Comparison of ENCODE assay signal across 14 mouse cellular contexts in the genomic region with DNA sequence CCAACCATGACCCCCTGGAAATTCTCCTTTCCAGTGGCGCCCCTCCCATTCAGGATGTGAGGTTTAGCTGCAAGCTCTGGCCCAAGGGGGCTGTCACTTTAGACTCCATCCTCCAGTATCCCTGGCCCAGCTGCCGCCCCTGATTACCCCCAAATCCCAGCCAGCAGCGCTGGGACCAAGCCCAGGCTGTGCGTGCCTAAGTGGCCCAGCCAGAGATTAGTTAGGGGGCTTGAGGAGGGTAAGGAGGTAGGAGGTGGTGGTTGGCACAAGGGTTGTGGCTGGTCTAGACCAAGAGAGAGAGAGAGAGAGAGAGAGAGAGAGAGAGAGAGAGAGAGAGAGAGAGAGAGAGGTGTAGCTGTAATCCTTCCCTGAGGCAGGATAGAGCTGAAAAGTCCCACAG. TPM values are rescaled to one million over a fixed set of nuclear protein-coding genes. Genes with fewer than 3 reads are reported as not detected.
A peak's percentile ranks its signal among the peaks of the same experiment; 100 is the strongest.
DNase-seq lines count a peak whose midpoint lies in the region; ATAC-seq lines count a peak whose summit lies in the region.
"Had no signal": no experiment of that assay in that cellular context is flagged by ENCODE, and none has a peak within 500 bp of the region (broad histone marks: within the 10 kb centered on the region; RNA-seq: fewer than 3 reads in every experiment).

No protein-coding gene starts in this region.

- peaks cover 82% of the 10 kb centered on the region for H3K4me1 ChIP-seq in embryonic facial prominence, embryonic 10.5 days
- peaks cover 52% of the 10 kb centered on the region for H3K4me1 ChIP-seq in forebrain, embryonic 16.5 days (replicated peaks; ENCODE audit: control insufficient read depth, insufficient read depth, low read length)
- peaks cover 83% of the 10 kb centered on the region for H3K4me1 ChIP-seq in limb, embryonic 12.5 days (replicated peaks)

- H3K4me3 ChIP-seq in embryonic facial prominence, embryonic 10.5 days = peak overlapping the region; percentile 42; the same call in 1 of the 2 replicates
- peak overlapping the region; percentile 30 for H3K4me3 ChIP-seq in forebrain, embryonic 16.5 days (replicated peaks; ENCODE audit: low read length)
- H3K4me3 ChIP-seq in limb, embryonic 12.5 days (replicated peaks) = peak overlapping the region; percentile 28; the same call in 1 of the 2 replicates

- H3K9ac ChIP-seq in forebrain, embryonic 16.5 days (replicated peaks; ENCODE audit: low read depth, low read length) = no peak overlapping the region
- H3K9ac ChIP-seq in limb, embryonic 12.5 days (replicated peaks) = 0 out of 2 replicates have a peak overlapping the region, but pooled peaks have one; percentile 2
- H3K9ac ChIP-seq: heart, embryonic 13.5 days; lung, embryonic 14.5 days had no signal

- H3K4me2 ChIP-seq in forebrain, embryonic 16.5 days (ENCODE audit: low read length) = peak overlapping the region; percentile 25
- H3K4me2 ChIP-seq in limb, embryonic 12.5 days = peak overlapping the region; percentile 56

- no peak for ATAC-seq in forebrain, embryonic 16.5 days
- ATAC-seq in limb, embryonic 12.5 days (ENCODE audit: insufficient number of reproducible peaks, insufficient read depth, low FRiP score, low TSS enrichment, low read depth) = no peak

- peak; percentile 22 for DNase-seq in embryonic facial prominence, embryonic 10.5 days (ENCODE audit: low spot score)
- DNase-seq in neural tube, embryonic 10.5 days (ENCODE audit: extremely low spot score, low spot score) = peak; percentile 32
- no peak for DNase-seq in left cerebral cortex, postnatal 10 days (ENCODE audit: extremely low spot score in 1 of 2, low spot score in 2 of 2)
- no peak for DNase-seq in urinary bladder, adult 2 months (ENCODE audit: low spot score)
- no peak for DNase-seq in spleen, postnatal 14 days (ENCODE audit: low spot score in 2 of 2)
- DNase-seq in left cerebral cortex, adult 9 months (ENCODE audit: low spot score in 2 of 2) = no peak
- DNase-seq: adrenal gland, adult 2 months; gastrocnemius, postnatal 25 days; kidney, adult 11 months; lung, embryonic 14.5 days had no signal

- peaks cover 100% of the 10 kb centered on the region for H3K27me3 ChIP-seq in embryonic facial prominence, embryonic 10.5 days (replicated peaks; ENCODE audit: low read depth, poor library complexity, severe bottlenecking)
- H3K27me3 ChIP-seq in forebrain, embryonic 16.5 days (replicated peaks; ENCODE audit: control insufficient read depth, insufficient read depth, low read length) = peaks cover 50% of the 10 kb centered on the region
- H3K27me3 ChIP-seq in limb, embryonic 12.5 days = peaks cover 100% of the 10 kb centered on the region

- intact Hi-C loops in left cerebral cortex, postnatal 10 days (cut with DNase I) = no loop called here

- H3K9me3 ChIP-seq in embryonic facial prominence, embryonic 10.5 days = no peaks in the 10 kb centered on the region
- H3K9me3 ChIP-seq in forebrain, embryonic 16.5 days (ENCODE audit: control insufficient read depth, low read length) = no peaks in the 10 kb centered on the region
- H3K9me3 ChIP-seq in limb, embryonic 12.5 days = no peaks in the 10 kb centered on the region
- H3K9me3 ChIP-seq: heart, embryonic 13.5 days had no signal

- WGBS in embryonic facial prominence, embryonic 10.5 days = 1% methylated on average over 4 of the region's 4 CpGs
- 1% methylated on average over 4 of the region's 4 CpGs for WGBS in forebrain, embryonic 16.5 days
- 0% methylated on average over 4 of the region's 4 CpGs for WGBS in limb, embryonic 12.5 days

- H3K36me3 ChIP-seq in embryonic facial prominence, embryonic 10.5 days (replicated peaks) = no peaks in the 10 kb centered on the region
- H3K36me3 ChIP-seq in forebrain, embryonic 16.5 days (ENCODE audit: control insufficient read depth, insufficient read depth) = no peaks in the 10 kb centered on the region
- H3K36me3 ChIP-seq in limb, embryonic 12.5 days = no peaks in the 10 kb centered on the region
- H3K36me3 ChIP-seq: heart, embryonic 13.5 days had no signal

- H3K27ac ChIP-seq in embryonic facial prominence, embryonic 10.5 days (replicated peaks) = no peak overlapping the region
- no peak overlapping the region for H3K27ac ChIP-seq in forebrain, embryonic 16.5 days (ENCODE audit: low read length)
- H3K27ac ChIP-seq in limb, embryonic 12.5 days = no peak overlapping the region
- H3K27ac ChIP-seq: heart, embryonic 13.5 days had no signal

RNA-seq across cellular contexts. Expression of a gene that starts 2.8 kb away (rescaled TPM):
- 5.2 and 9.7 TPM in 2 replicates for polyA plus RNA-seq in embryonic facial prominence, embryonic 10.5 days (2016; fragmentation: Nextera tagmentation; extraction: Ambion mirVana)
- 32.5 and 36.0 TPM in 2 replicates for polyA plus RNA-seq in forebrain, embryonic 16.5 days (2015; fragmentation: Nextera tagmentation; extraction: Ambion mirVana)
- polyA plus RNA-seq in limb, embryonic 12.5 days (2016; fragmentation: Nextera tagmentation; extraction: Ambion mirVana) = 4.2 and 6.3 TPM in 2 replicates
- total RNA-seq in left cerebral cortex, postnatal 10 days (2021) = 1 to 10 TPM; 5.8 to 8.5 TPM
- 0.04 and 0.07 TPM in 2 replicates for polyA plus RNA-seq in urinary bladder, adult 2 months (2012; rRNA removed)
- total RNA-seq: common myeloid progenitor, adult 5-6 weeks had no signal

RNA-seq across cellular contexts. Expression of a gene that starts 9.3 kb away (rescaled TPM):
- polyA plus RNA-seq in embryonic facial prominence, embryonic 10.5 days (2016; fragmentation: Nextera tagmentation; extraction: Ambion mirVana) = 110 and 129 TPM in 2 replicates
- 78.9 and 80.4 TPM in 2 replicates for polyA plus RNA-seq in forebrain, embryonic 16.5 days (2015; fragmentation: Nextera tagmentation; extraction: Ambion mirVana)
- polyA plus RNA-seq in limb, embryonic 12.5 days (2016; fragmentation: Nextera tagmentation; extraction: Ambion mirVana) = 96.8 and 98.1 TPM in 2 replicates
- total RNA-seq in left cerebral cortex, postnatal 10 days (2021) = 10 to 100 TPM; 28.3 to 32.8 TPM
- 58.7 and 63.9 TPM in 2 replicates for polyA plus RNA-seq in urinary bladder, adult 2 months (2012; rRNA removed)

RNA-seq across cellular contexts. Expression of a gene that starts 16.8 kb away (rescaled TPM):
- 2.2 and 4.5 TPM in 2 replicates for polyA plus RNA-seq in embryonic facial prominence, embryonic 10.5 days (2016; fragmentation: Nextera tagmentation; extraction: Ambion mirVana)
- 17.6 and 21.3 TPM in 2 replicates for polyA plus RNA-seq in forebrain, embryonic 16.5 days (2015; fragmentation: Nextera tagmentation; extraction: Ambion mirVana)
- polyA plus RNA-seq in limb, embryonic 12.5 days (2016; fragmentation: Nextera tagmentation; extraction: Ambion mirVana) = 0.60 and 1.6 TPM in 2 replicates
- total RNA-seq in left cerebral cortex, postnatal 10 days (2021) = 1 to 10 TPM; 6.0 to 7.0 TPM
- 21.2 and 32.1 TPM in 2 replicates for polyA plus RNA-seq in urinary bladder, adult 2 months (2012; rRNA removed)
- total RNA-seq: common myeloid progenitor, adult 5-6 weeks had no signal

RNA-seq across cellular contexts. Expression of a gene that starts 30.1 kb away (rescaled TPM):
- polyA plus RNA-seq in embryonic facial prominence, embryonic 10.5 days (2016; fragmentation: Nextera tagmentation; extraction: Ambion mirVana) = 0.57 and 0.58 TPM in 2 replicates
- 0.98 and 1.8 TPM in 2 replicates for polyA plus RNA-seq in forebrain, embryonic 16.5 days (2015; fragmentation: Nextera tagmentation; extraction: Ambion mirVana)
- 11.5 and 11.7 TPM in 2 replicates for polyA plus RNA-seq in limb, embryonic 12.5 days (2016; fragmentation: Nextera tagmentation; extraction: Ambion mirVana)
- 1 to 10 TPM; 4.1 to 7.5 TPM for total RNA-seq in left cerebral cortex, postnatal 10 days (2021)
- 2.3 and 4.3 TPM in 2 replicates for polyA plus RNA-seq in urinary bladder, adult 2 months (2012; rRNA removed)
- total RNA-seq: common myeloid progenitor, adult 5-6 weeks had no signal
- polyA plus RNA-seq: lung, embryonic 14.5 days had no signal

Comparison
In these comparisons a context has a peak if more than half of its experiments do, and no peak if none do; other contexts are left out.
1. DNase-seq: peak in embryonic facial prominence, embryonic 10.5 days (single experiment) and neural tube, embryonic 10.5 days (single experiment); none in left cerebral cortex, postnatal 10 days (0 of 2), urinary bladder, adult 2 months (single experiment), spleen, postnatal 14 days (0 of 2) and left cerebral cortex, adult 9 months (0 of 2).
2. Peak in every context shown above with its lines, with median percentiles within 50 percentile points of each other: H3K4me3 ChIP-seq.